Mouse (Mus musculus): Measurements from ENCODE around the gene Fam76a. TPM values are rescaled to one million over a fixed set of nuclear protein-coding genes. Genes with fewer than 3 reads are reported as not detected.

Fam76a gene
- total RNA-seq, 1 experiment, result 14.9 TPM

- H3K36me3 ChIP-seq (ENCODE audit: control insufficient read depth, insufficient read depth, low read length, poor library complexity, severe bottlenecking), result peaks cover 12% of the 10 kb centered on the region
- no peak overlapping the region for H3K9ac ChIP-seq (ENCODE audit: insufficient read depth, low read depth, low read length, poor library complexity, severe bottlenecking)
- H3K4me1 ChIP-seq (ENCODE audit: control insufficient read depth in 2 of 2, insufficient read depth in 2 of 2, low read length in 2 of 2, poor library complexity in 1 of 2), result no peaks in the 10 kb centered on the region
- H3K4me3 ChIP-seq (ENCODE audit: insufficient read depth in 1 of 2, low read depth in 1 of 2, low read length in 2 of 2, poor library complexity in 1 of 2, severe bottlenecking in 1 of 2), result no peak overlapping the region
- H3K27ac ChIP-seq (ENCODE audit: insufficient read depth, low read depth, low read length, poor library complexity, severe bottlenecking), result no peak overlapping the region
- DNase-seq (ENCODE audit: low read depth, low spot score), result no peak
- H3K9me3 ChIP-seq (ENCODE audit: control insufficient read depth, insufficient read depth, low read depth, low read length), result no peaks in the 10 kb centered on the region
- TF ChIP-seq MAFK (IDR thresholded peaks at IDR 0.05; ENCODE audit: insufficient read depth, low read depth, low read length), result no peak
- TF ChIP-seq CHD2 (IDR thresholded peaks at IDR 0.05; ENCODE audit: low read depth, low read length), result no peak
- TF ChIP-seq ZNF384 (IDR thresholded peaks at IDR 0.05; ENCODE audit: low read depth, low read length), result no peak
- no peak for TF ChIP-seq HCFC1 (IDR thresholded peaks at IDR 0.05; ENCODE audit: borderline replicate concordance, insufficient read depth, low read length)
- TF ChIP-seq ZC3H11A (IDR thresholded peaks at IDR 0.05; ENCODE audit: borderline replicate concordance, low read depth, low read length), result no peak
- in situ Hi-C loops (cut with MboI; ENCODE audit: low sequenced_read_pairs in 2 of 2, unreplicated experiment in 2 of 2), result no loop called here
Measured at GRCm38 (mm10) chr4:132864856-132865255, 57.5 kb downstream of the Fam76a start.

GRCm38 (mm10) chr4:132863012-132863411 lies 59.3 kb downstream of the Fam76a start:
- Histone ChIP-seq H3K9ac (ENCODE audit: insufficient read depth, low read depth, low read length, poor library complexity, severe bottlenecking) (no peak overlapping the region), H3K4me3 (ENCODE audit: insufficient read depth in 1 of 2, low read depth in 1 of 2, low read length in 2 of 2, poor library complexity in 1 of 2, severe bottlenecking in 1 of 2) (no peak overlapping the region), H3K9me3 (ENCODE audit: control insufficient read depth, insufficient read depth, low read depth, low read length) (no peaks in the 10 kb centered on the region), H3K4me1 (ENCODE audit: control insufficient read depth in 2 of 2, insufficient read depth in 2 of 2, low read length in 2 of 2, poor library complexity in 1 of 2) (no peaks in the 10 kb centered on the region), H3K36me3 (ENCODE audit: control insufficient read depth, insufficient read depth, low read length, poor library complexity, severe bottlenecking) (peaks cover 11% of the 10 kb centered on the region), H3K27ac (ENCODE audit: insufficient read depth, low read depth, low read length, poor library complexity, severe bottlenecking) (no peak overlapping the region)
- in situ Hi-C loops (cut with MboI; ENCODE audit: low sequenced_read_pairs in 2 of 2, unreplicated experiment in 2 of 2), result no loop called here
- no peak for DNase-seq (ENCODE audit: low read depth, low spot score)
- no peak for TF ChIP-seq ZC3H11A (IDR thresholded peaks at IDR 0.05; ENCODE audit: borderline replicate concordance, low read depth, low read length)
- TF ChIP-seq CHD2 (IDR thresholded peaks at IDR 0.05; ENCODE audit: low read depth, low read length), result peak; percentile 44; the same call in 1 of the 2 replicates

- H3K4me1 ChIP-seq (ENCODE audit: control insufficient read depth in 2 of 2, insufficient read depth in 2 of 2, low read length in 2 of 2, poor library complexity in 1 of 2), result no peaks in the 10 kb centered on the region
- in situ Hi-C loops (cut with MboI; ENCODE audit: low sequenced_read_pairs in 2 of 2, unreplicated experiment in 2 of 2), result no loop called here
- peaks cover 18% of the 10 kb centered on the region for H3K36me3 ChIP-seq (ENCODE audit: control insufficient read depth, insufficient read depth, low read length, poor library complexity, severe bottlenecking)
- no peak overlapping the region for H3K9ac ChIP-seq (ENCODE audit: insufficient read depth, low read depth, low read length, poor library complexity, severe bottlenecking)
- H3K9me3 ChIP-seq (ENCODE audit: control insufficient read depth, insufficient read depth, low read depth, low read length), result no peaks in the 10 kb centered on the region
- no peak overlapping the region for H3K27ac ChIP-seq (ENCODE audit: insufficient read depth, low read depth, low read length, poor library complexity, severe bottlenecking)
- TF ChIP-seq ZNF384 (IDR thresholded peaks at IDR 0.05; ENCODE audit: low read depth, low read length), result no peak
- no peak for TF ChIP-seq MAFK (IDR thresholded peaks at IDR 0.05; ENCODE audit: insufficient read depth, low read depth, low read length)
- no peak for TF ChIP-seq ZC3H11A (IDR thresholded peaks at IDR 0.05; ENCODE audit: borderline replicate concordance, low read depth, low read length)
- TF ChIP-seq CHD2 (IDR thresholded peaks at IDR 0.05; ENCODE audit: low read depth, low read length), result no peak
- no peak for TF ChIP-seq HCFC1 (IDR thresholded peaks at IDR 0.05; ENCODE audit: borderline replicate concordance, insufficient read depth, low read length)
- no peak overlapping the region for H3K4me3 ChIP-seq (ENCODE audit: insufficient read depth in 1 of 2, low read depth in 1 of 2, low read length in 2 of 2, poor library complexity in 1 of 2, severe bottlenecking in 1 of 2)
- DNase-seq (ENCODE audit: low read depth, low spot score), result no peak
Measured at GRCm38 (mm10) chr4:132860880-132861279, 61.5 kb downstream of the Fam76a start.

Other genes with a start within 250 kb of the Fam76a start
- gene Xkr8, start 190.0 kb downstream of the Fam76a start, total RNA-seq (2012; rRNA removed), result 9.6 and 15.5 TPM in 2 replicates
- 28.9 and 40.2 TPM in 2 replicates for gene Smpdl3b, start 165.3 kb downstream of the Fam76a start, total RNA-seq (2012; rRNA removed)
- 105 and 112 TPM in 2 replicates for gene Rpa2, start 154.2 kb downstream of the Fam76a start, total RNA-seq (2012; rRNA removed)
- 1.1 and 1.3 TPM in 2 replicates for gene Themis2, start 126.2 kb downstream of the Fam76a start, total RNA-seq (2012; rRNA removed)
- 90.8 and 105 TPM in 2 replicates for gene Ppp1r8, start 79.4 kb downstream of the Fam76a start, total RNA-seq (2012; rRNA removed)
- 22.7 and 27.6 TPM in 2 replicates for gene Stx12, start 38.0 kb downstream of the Fam76a start, total RNA-seq (2012; rRNA removed)
- gene Fgr, start 51.5 kb upstream of the Fam76a start, total RNA-seq (2012; rRNA removed), result 1.3 and 1.8 TPM in 2 replicates
- gene Ahdc1, start 88.7 kb upstream of the Fam76a start, total RNA-seq (2012; rRNA removed), result 61.8 and 88.9 TPM in 2 replicates
- gene Wasf2, start 207.9 kb upstream of the Fam76a start, total RNA-seq (2012; rRNA removed), result 31.8 and 32.3 TPM in 2 replicates